Mouse (Mus musculus) cortical plate, adult 2 months (tissue): ENCODE measurements around the gene Ttc21a.

Experiments
- CTCF ChIP-seq: fragments of 200-500 bp; IDR thresholded peaks from 2 replicates; pipeline ENCODE4 v1.5.1; 2011; ENCODE audit warnings: mild to moderate bottlenecking, control low read depth, low read length; ENCODE audit not compliant: insufficient read depth; ENCODE audit errors: extremely low read depth
- POLR2A ChIP-seq: fragments of 200-500 bp; IDR thresholded peaks from 2 replicates; pipeline ENCODE4 v1.6.1; 2011; ENCODE audit warnings: mild to moderate bottlenecking, low read length, control low read depth; ENCODE audit not compliant: insufficient read depth; ENCODE audit errors: extremely low read depth

DNA sequence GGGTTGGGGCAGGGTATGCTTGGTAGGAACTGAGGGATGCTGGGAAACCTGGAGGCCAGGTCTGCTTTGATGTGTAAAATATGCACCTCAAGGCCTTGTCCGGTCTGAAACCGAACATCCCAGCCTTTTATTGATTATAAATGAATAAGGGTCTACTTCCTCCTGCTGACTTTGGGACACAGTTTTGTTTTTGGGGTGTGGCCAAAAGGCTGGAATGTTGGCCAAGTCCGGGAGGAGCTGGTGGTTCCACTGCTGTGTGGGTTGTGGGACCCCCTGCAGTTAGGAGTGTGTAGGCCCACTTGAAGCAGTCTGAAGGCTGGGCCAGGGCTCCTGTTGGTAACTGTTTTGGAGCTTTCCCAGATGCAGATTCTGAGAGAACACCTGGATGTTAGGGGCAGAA is 68.5 kb downstream of the Ttc21a start:
- no peak for TF ChIP-seq CTCF
- TF ChIP-seq POLR2A, result no peak
